Mouse (Mus musculus) kidney, embryonic 14.5 days (tissue): ENCODE measurements at regions not wholly inside any gene's neighbourhood (a gene's known extent, or its start where the extent isn't known, plus 50 kb on each side); places are given as distances from the start of the nearest gene placed in this dataset.

Experiments used
- ATAC-seq: fragments of 200-750 bp; cut with Nextera tagmentation; 2 replicates; pipeline ENCODE4 v1.8.0; 2017; ENCODE audit warnings: moderate number of reproducible peaks, mild to moderate bottlenecking, moderate TSS enrichment, moderate library complexity; ENCODE audit not compliant: low FRiP score, low TSS enrichment
- H3K27ac ChIP-seq: fragments of 300-500 bp; sonication (generic); 2 replicates; pipeline ENCODE4 v1.5.1; 2014; ENCODE audit warnings: low read depth, mild to moderate bottlenecking, low read length, moderate library complexity, mixed read lengths
- H3K27me3 ChIP-seq: fragments of 300-500 bp; sonication (generic); 2 replicates; pipeline ENCODE4 v1.6.1; 2014; ENCODE audit warnings: mild to moderate bottlenecking, low read length; ENCODE audit not compliant: control insufficient read depth, insufficient read depth
- H3K36me3 ChIP-seq: fragments of 300-500 bp; sonication (generic); 2 replicates; pipeline ENCODE4 v1.6.1; 2014; ENCODE audit warnings: low read length, mixed read lengths; ENCODE audit not compliant: control insufficient read depth, insufficient read depth
- H3K4me1 ChIP-seq: fragments of 300-500 bp; sonication (generic); 2 replicates; pipeline ENCODE4 v1.6.1; 2014; ENCODE audit warnings: low read length, mixed read lengths; ENCODE audit not compliant: control insufficient read depth, insufficient read depth
- H3K4me2 ChIP-seq: fragments of 300-500 bp; sonication (generic); replicated peaks from 2 replicates; pipeline ENCODE4 v1.6.1; 2014; ENCODE audit warnings: low read depth, mild to moderate bottlenecking, low read length
- H3K4me3 ChIP-seq: fragments of 300-500 bp; sonication (generic); 2 replicates; pipeline ENCODE4 v1.5.1; 2014; ENCODE audit warnings: mild to moderate bottlenecking, low read length
- H3K9ac ChIP-seq: fragments of 300-500 bp; sonication (generic); 2 replicates; pipeline ENCODE4 v1.6.1; 2014; ENCODE audit warnings: low read depth, mild to moderate bottlenecking, low read length, moderate library complexity
- H3K9me3 ChIP-seq: fragments of 300-500 bp; sonication (generic); 2 replicates; pipeline ENCODE4 v1.6.1; 2016; ENCODE audit warnings: low read length; ENCODE audit not compliant: control insufficient read depth
- WGBS: fragments of 180-500 bp; shearing (Covaris S2); extraction: QIAGEN DNeasy Blood & Tissue Kit; methylation state at CpG from one replicate; pipeline ENCODE4 v1.1.7; 2014; 5-methylcytosine and 5-hydroxymethylcytosine counted together

GRCm38 (mm10) chr12:56242803-56243202 lies 102.9 kb downstream of the Mbip start:
- no peak overlapping the region for H3K9ac ChIP-seq
- H3K36me3 ChIP-seq: no peaks in the 10 kb centered on the region
- no peak overlapping the region for H3K4me2 ChIP-seq
- no peak overlapping the region for H3K4me3 ChIP-seq
- WGBS: 85% methylated on average over 5 of the region's 5 CpGs
- H3K4me1 ChIP-seq: no peaks in the 10 kb centered on the region
- no peak for ATAC-seq
- H3K27ac ChIP-seq: no peak overlapping the region
- no peaks in the 10 kb centered on the region for H3K9me3 ChIP-seq
- H3K27me3 ChIP-seq: no peaks in the 10 kb centered on the region

- no peak overlapping the region for H3K9ac ChIP-seq
- no peak overlapping the region for H3K4me3 ChIP-seq
- no peaks in the 10 kb centered on the region for H3K36me3 ChIP-seq
- H3K9me3 ChIP-seq: no peaks in the 10 kb centered on the region
- ATAC-seq: no peak
- H3K27me3 ChIP-seq: no peaks in the 10 kb centered on the region
- no peaks in the 10 kb centered on the region for H3K4me1 ChIP-seq
- no peak overlapping the region for H3K27ac ChIP-seq
- no peak overlapping the region for H3K4me2 ChIP-seq
- WGBS: 42% methylated on average over 5 of the region's 5 CpGs
Measured at GRCm38 (mm10) chr12:56241735-56242134, 104.0 kb downstream of the Mbip start.

GRCm38 (mm10) chr12:56240206-56240605 lies 105.5 kb downstream of the Mbip start:
- 15% methylated on average over 12 of the region's 12 CpGs for WGBS
- no peak overlapping the region for H3K4me2 ChIP-seq
- no peak overlapping the region for H3K27ac ChIP-seq
- H3K4me1 ChIP-seq: no peaks in the 10 kb centered on the region
- H3K4me3 ChIP-seq: no peak overlapping the region
- H3K9ac ChIP-seq: no peak overlapping the region
- no peaks in the 10 kb centered on the region for H3K36me3 ChIP-seq
- no peaks in the 10 kb centered on the region for H3K27me3 ChIP-seq
- no peak for ATAC-seq
- H3K9me3 ChIP-seq: no peaks in the 10 kb centered on the region

GRCm38 (mm10) chr12:56234571-56234970 lies 111.1 kb downstream of the Mbip start:
- Histone ChIP-seq H3K4me2 (no peak overlapping the region), H3K4me3 (no peak overlapping the region), H3K9ac (no peak overlapping the region), H3K9me3 (no peaks in the 10 kb centered on the region; the same call in 1 of the 2 replicates), H3K27me3 (no peaks in the 10 kb centered on the region), H3K27ac (no peak overlapping the region), H3K36me3 (no peaks in the 10 kb centered on the region), H3K4me1 (no peaks in the 10 kb centered on the region)
- 71% methylated on average over 6 of the region's 6 CpGs for WGBS
- no peak for ATAC-seq

GRCm38 (mm10) chr12:56233209-56233608 lies 112.5 kb downstream of the Mbip start:
- Histone ChIP-seq H3K9me3 (no peaks in the 10 kb centered on the region; the same call in 1 of the 2 replicates), H3K4me2 (no peak overlapping the region), H3K4me1 (no peaks in the 10 kb centered on the region), H3K27me3 (no peaks in the 10 kb centered on the region), H3K4me3 (no peak overlapping the region), H3K9ac (no peak overlapping the region), H3K27ac (no peak overlapping the region), H3K36me3 (no peaks in the 10 kb centered on the region)
- ATAC-seq: no peak

- Histone ChIP-seq H3K4me2 (no peak overlapping the region), H3K9me3 (no peaks in the 10 kb centered on the region), H3K36me3 (no peaks in the 10 kb centered on the region), H3K4me3 (no peak overlapping the region), H3K27me3 (no peaks in the 10 kb centered on the region), H3K27ac (no peak overlapping the region), H3K4me1 (no peaks in the 10 kb centered on the region), H3K9ac (no peak overlapping the region)
- 30% methylated on average over 3 of the region's 3 CpGs for WGBS
- peak; percentile 46; the same call in 1 of the 2 replicates for ATAC-seq
Measured at GRCm38 (mm10) chr12:56224142-56224895, 121.4 kb downstream of the Mbip start.

GRCm38 (mm10) chr12:56193524-56193923 lies 152.2 kb downstream of the Mbip start:
- H3K4me3 ChIP-seq: no peak overlapping the region
- no peak for ATAC-seq
- no peaks in the 10 kb centered on the region for H3K27me3 ChIP-seq
- no peak overlapping the region for H3K27ac ChIP-seq
- H3K9ac ChIP-seq: no peak overlapping the region
- H3K4me1 ChIP-seq: no peaks in the 10 kb centered on the region
- H3K9me3 ChIP-seq: no peaks in the 10 kb centered on the region
- WGBS: 76% methylated on average over 3 of the region's 3 CpGs
- no peak overlapping the region for H3K4me2 ChIP-seq
- H3K36me3 ChIP-seq: no peaks in the 10 kb centered on the region

- Histone ChIP-seq H3K36me3 (no peaks in the 10 kb centered on the region), H3K9ac (no peak overlapping the region), H3K4me2 (no peak overlapping the region), H3K27me3 (no peaks in the 10 kb centered on the region), H3K4me3 (no peak overlapping the region), H3K9me3 (no peaks in the 10 kb centered on the region), H3K27ac (no peak overlapping the region), H3K4me1 (no peaks in the 10 kb centered on the region)
- 94% methylated on average over 12 of the region's 12 CpGs for WGBS
- no peak for ATAC-seq
Measured at GRCm38 (mm10) chr12:56189562-56189961, 156.1 kb downstream of the Mbip start.

GRCm38 (mm10) chr12:56160736-56161135 lies 185.0 kb downstream of the Mbip start:
- 71% methylated on average over 3 of the region's 3 CpGs for WGBS
- H3K9ac ChIP-seq: no peak overlapping the region
- H3K36me3 ChIP-seq: no peaks in the 10 kb centered on the region
- no peaks in the 10 kb centered on the region for H3K4me1 ChIP-seq
- no peaks in the 10 kb centered on the region for H3K27me3 ChIP-seq
- no peak for ATAC-seq
- H3K4me3 ChIP-seq: no peak overlapping the region
- H3K27ac ChIP-seq: no peak overlapping the region
- H3K9me3 ChIP-seq: no peaks in the 10 kb centered on the region
- no peak overlapping the region for H3K4me2 ChIP-seq
